Mouse (Mus musculus) mesoderm, embryonic 11.5 days (tissue): ENCODE measurements around the gene Vmn1r165.
"Not testable (repeated sequence)": the region's sequence is repeated elsewhere in the genome, so short reads cannot be mapped to it uniquely, and the experiment has no call there.

Experiments
- DNase-seq: peaks from one replicate; pipeline ENCODE4 v3.0.0-alpha.2; 2012; ENCODE audit warnings: low read depth, low spot score

Gene Vmn1r165

GRCm38 (mm10) chr7:23217032-23217431, at the start of gene Vmn1r165:
Gene Vmn1r165, plus strand, starts transcription at chr7:23217332.
- not testable (repeated sequence) for DNase-seq

GRCm38 (mm10) chr7:23251582-23251981, 34.5 kb downstream of the Vmn1r165 start, which contains the start of gene Vmn1r166:
Gene Vmn1r166, minus strand, starts transcription at chr7:23251682.
- not testable (repeated sequence) for DNase-seq
